ENCODE assay signal across 9 mouse cellular contexts in genomic region chr12:54874711-54875110, GRCm38 (mm10). TPM values are rescaled to one million over a fixed set of nuclear protein-coding genes. Genes with fewer than 3 reads are reported as not detected.
DNase-seq lines count a peak whose midpoint lies in the region; ATAC-seq and TF ChIP-seq lines count a peak whose summit lies in the region.
"Had no signal": no experiment of that assay in that cellular context is flagged by ENCODE, and none has a peak within 500 bp of the region (broad histone marks: within the 10 kb centered on the region; RNA-seq: fewer than 3 reads in every experiment).

No protein-coding gene starts in this region.

- H3K4me2 ChIP-seq in heart, embryonic 15.5 days = no peak overlapping the region
- no peak overlapping the region for H3K4me2 ChIP-seq in lung, embryonic 16.5 days (ENCODE audit: low read depth, low read length)

- WGBS in heart, embryonic 15.5 days = 43% methylated on average over 6 of the region's 6 CpGs
- 50% methylated on average over 6 of the region's 6 CpGs for WGBS in lung, embryonic 16.5 days

- H3K27ac ChIP-seq in embryonic fibroblast, embryonic 13.5 days (ENCODE audit: insufficient read depth, low read length) = peak overlapping the region; percentile 62
- peak overlapping the region; percentile 85 for H3K27ac ChIP-seq in heart, embryonic 15.5 days
- no peak overlapping the region; the same call in 1 of the 2 replicates for H3K27ac ChIP-seq in lung, embryonic 16.5 days (ENCODE audit: low read length)

- no peak for TF ChIP-seq POLR2A in embryonic fibroblast, embryonic 13.5 days (IDR thresholded peaks at IDR 0.05; ENCODE audit: low read depth, low read length)

- TF ChIP-seq CTCF in embryonic fibroblast, embryonic 13.5 days (IDR thresholded peaks at IDR 0.05; ENCODE audit: borderline replicate concordance, insufficient read depth, low read length) = no peak

- peak; percentile 90 for ATAC-seq in heart, embryonic 15.5 days (replicated peaks; ENCODE audit: insufficient number of reproducible peaks, insufficient read depth, low FRiP score, low read depth)
- ATAC-seq in lung, embryonic 16.5 days (ENCODE audit: low read depth) = peak; percentile 69

- no peaks in the 10 kb centered on the region for H3K9me3 ChIP-seq in heart, embryonic 15.5 days (replicated peaks)
- no peaks in the 10 kb centered on the region for H3K9me3 ChIP-seq in lung, embryonic 16.5 days (ENCODE audit: control insufficient read depth, low read length)

- H3K4me1 ChIP-seq in embryonic fibroblast, embryonic 13.5 days (ENCODE audit: control insufficient read depth, insufficient read depth, low read length) = peaks cover 5% of the 10 kb centered on the region
- H3K4me1 ChIP-seq in heart, embryonic 15.5 days (replicated peaks) = peaks cover 8% of the 10 kb centered on the region; the same call in 1 of the 2 replicates
- 0 out of 2 replicates have a peak, but pooled peaks cover 3% of the 10 kb centered on the region for H3K4me1 ChIP-seq in lung, embryonic 16.5 days (replicated peaks; ENCODE audit: control insufficient read depth, insufficient read depth, low read length)

- H3K9ac ChIP-seq in heart, embryonic 15.5 days = no peak overlapping the region
- H3K9ac ChIP-seq in lung, embryonic 16.5 days (ENCODE audit: low read length) = no peak overlapping the region

- no peaks in the 10 kb centered on the region for H3K27me3 ChIP-seq in heart, embryonic 15.5 days
- no peaks in the 10 kb centered on the region for H3K27me3 ChIP-seq in lung, embryonic 16.5 days (ENCODE audit: control insufficient read depth, insufficient read depth, low read depth, low read length)

- H3K36me3 ChIP-seq in heart, embryonic 15.5 days = no peaks in the 10 kb centered on the region
- H3K36me3 ChIP-seq in lung, embryonic 16.5 days (ENCODE audit: control insufficient read depth, insufficient read depth, low read length) = no peaks in the 10 kb centered on the region

- peak; percentile 90 for DNase-seq in NIH3T3 (ENCODE audit: low read depth)
- DNase-seq in cerebellum, postnatal 14 days = no peak
- no peak for DNase-seq in natural killer cell, adult 2 months (ENCODE audit: low spot score in 2 of 2)
- no peak for DNase-seq in cerebellum, postnatal 4 days (ENCODE audit: low spot score in 2 of 2)
- DNase-seq: midbrain, embryonic 14.5 days had no signal

- no peak overlapping the region for H3K4me3 ChIP-seq in embryonic fibroblast, embryonic 13.5 days (ENCODE audit: insufficient read depth, low read length)
- no peak overlapping the region for H3K4me3 ChIP-seq in heart, embryonic 15.5 days
- no peak overlapping the region for H3K4me3 ChIP-seq in lung, embryonic 16.5 days (ENCODE audit: low read length)
- H3K4me3 ChIP-seq: erythroblast, embryonic 14.5 days had no signal

RNA-seq across cellular contexts. Expression of gene Cfl2, which starts 12.0 kb away (rescaled TPM):
- 218 and 247 TPM in 2 replicates for polyA plus RNA-seq in embryonic fibroblast, embryonic 13.5 days (2011; ENCODE audit: insufficient read length, low read depth, missing spikeins)
- polyA plus RNA-seq in heart, embryonic 15.5 days (2015; fragmentation: Nextera tagmentation; extraction: Ambion mirVana) = 379 and 432 TPM in 2 replicates
- polyA plus RNA-seq in lung, embryonic 16.5 days (2015; fragmentation: Nextera tagmentation; extraction: Ambion mirVana) = 175 and 182 TPM in 2 replicates
